Mouse (Mus musculus): ENCODE data around the gene Mettl24.
"Not testable (repeated sequence)": the region's sequence is repeated elsewhere in the genome, so short reads cannot be mapped to it uniquely, and the experiment has no call there.

The Mettl24 gene

GRCm38 (mm10) chr10:40736172-40736571 lies 53.1 kb downstream of the Mettl24 start:
- DNase-seq (ENCODE audit: low read depth in 2 of 2, low spot score in 2 of 2): no peak

GRCm38 (mm10) chr10:40737274-40738112 lies 54.4 kb downstream of the Mettl24 start:
- no peak for DNase-seq (ENCODE audit: low read depth in 2 of 2, low spot score in 2 of 2)

GRCm38 (mm10) chr10:40740696-40741095 lies 57.6 kb downstream of the Mettl24 start:
- DNase-seq (ENCODE audit: low read depth in 2 of 2, low spot score in 2 of 2): no peak

GRCm38 (mm10) chr10:40750293-40751047 lies 67.4 kb downstream of the Mettl24 start:
- DNase-seq (ENCODE audit: low read depth in 2 of 2, low spot score in 2 of 2): no peak

- no peak for DNase-seq (ENCODE audit: low read depth in 2 of 2, low spot score in 2 of 2)
These were observed 68.1 kb downstream of the Mettl24 start for GRCm38 (mm10) chr10:40751157-40751556.

- no peak for DNase-seq (ENCODE audit: low read depth in 2 of 2, low spot score in 2 of 2)
These were observed 70.0 kb downstream of the Mettl24 start for GRCm38 (mm10) chr10:40753036-40753435.

GRCm38 (mm10) chr10:40758171-40759010 lies 75.3 kb downstream of the Mettl24 start:
- DNase-seq (ENCODE audit: low read depth in 2 of 2, low spot score in 2 of 2): no peak

GRCm38 (mm10) chr10:40759391-40760194 lies 76.5 kb downstream of the Mettl24 start:
- not testable (repeated sequence) for DNase-seq (ENCODE audit: low read depth in 2 of 2, low spot score in 2 of 2)

GRCm38 (mm10) chr10:40760195-40761009 lies 77.3 kb downstream of the Mettl24 start:
- DNase-seq (ENCODE audit: low read depth in 2 of 2, low spot score in 2 of 2): no peak

- DNase-seq (ENCODE audit: low read depth in 2 of 2, low spot score in 2 of 2): no peak
These were observed 78.1 kb downstream of the Mettl24 start for GRCm38 (mm10) chr10:40761010-40761752.

- DNase-seq (ENCODE audit: low read depth in 2 of 2, low spot score in 2 of 2): no peak
These were observed 79.5 kb downstream of the Mettl24 start for GRCm38 (mm10) chr10:40762624-40763023.

- no peak for DNase-seq (ENCODE audit: low read depth in 2 of 2, low spot score in 2 of 2)
These were observed 80.1 kb downstream of the Mettl24 start for GRCm38 (mm10) chr10:40763084-40763720.

- DNase-seq (ENCODE audit: low read depth in 2 of 2, low spot score in 2 of 2): no peak
These were observed 89.2 kb downstream of the Mettl24 start for GRCm38 (mm10) chr10:40772266-40772665.

- no peak for DNase-seq (ENCODE audit: low read depth in 2 of 2, low spot score in 2 of 2)
These were observed 92.1 kb downstream of the Mettl24 start for GRCm38 (mm10) chr10:40775151-40775550.

GRCm38 (mm10) chr10:40775655-40776054 lies 92.6 kb downstream of the Mettl24 start:
- no peak for DNase-seq (ENCODE audit: low read depth in 2 of 2, low spot score in 2 of 2)

- no peak for DNase-seq (ENCODE audit: low read depth in 2 of 2, low spot score in 2 of 2)
These were observed 94.1 kb downstream of the Mettl24 start for GRCm38 (mm10) chr10:40777171-40777570.

- DNase-seq (ENCODE audit: low read depth in 2 of 2, low spot score in 2 of 2): no peak
These were observed 95.4 kb downstream of the Mettl24 start for GRCm38 (mm10) chr10:40778472-40778871.

- no peak for DNase-seq (ENCODE audit: low read depth in 2 of 2, low spot score in 2 of 2)
These were observed 107.3 kb downstream of the Mettl24 start for GRCm38 (mm10) chr10:40790406-40790805.

All from CD8-positive naive resting alpha-beta T cell, adult 2 months (primary cell).